Mouse (Mus musculus) bone marrow macrophage, adult 2 months (primary cell): ENCODE data around the gene Nap1l5.

Experiments used
- CTCF ChIP-seq: IDR thresholded peaks from 2 replicates; pipeline ENCODE4 v1.5.1; 2012; ENCODE audit warnings: low read depth, mild to moderate bottlenecking, low read length, moderate library complexity
- POLR2A ChIP-seq: IDR thresholded peaks from 2 replicates; pipeline ENCODE4 v1.6.1; 2012; ENCODE audit warnings: mild to moderate bottlenecking, low read depth, low read length, borderline replicate concordance

- no peak for TF ChIP-seq POLR2A
- no peak for TF ChIP-seq CTCF
Observed at GRCm38 (mm10) chr6:58921623-58922022, 14.7 kb upstream of the Nap1l5 start.
